Mouse (Mus musculus) adrenal gland, adult 18-20 months (tissue): Measurements from ENCODE around the gene Umad1. TPM values are rescaled to one million over a fixed set of nuclear protein-coding genes. Genes with fewer than 3 reads are reported as not detected.

Experiments
- DNase-seq, 2 experiments: peaks; one replicate each; pipeline ENCODE4 v3.0.0; 2021 to 2022; ENCODE audit warnings: low spot score in 2 of 2
- total RNA-seq, 2 experiments: library from RNA; stranded (reverse); gene quantifications; 1 replicate in 1 of 2; 2 replicates in 1 of 2; pipeline ENCODE4 v1.2.3; 2021

The Umad1 gene
- total RNA-seq, 2 experiments from 2014 or later, result 10.3 to 15.0 TPM

DNA sequence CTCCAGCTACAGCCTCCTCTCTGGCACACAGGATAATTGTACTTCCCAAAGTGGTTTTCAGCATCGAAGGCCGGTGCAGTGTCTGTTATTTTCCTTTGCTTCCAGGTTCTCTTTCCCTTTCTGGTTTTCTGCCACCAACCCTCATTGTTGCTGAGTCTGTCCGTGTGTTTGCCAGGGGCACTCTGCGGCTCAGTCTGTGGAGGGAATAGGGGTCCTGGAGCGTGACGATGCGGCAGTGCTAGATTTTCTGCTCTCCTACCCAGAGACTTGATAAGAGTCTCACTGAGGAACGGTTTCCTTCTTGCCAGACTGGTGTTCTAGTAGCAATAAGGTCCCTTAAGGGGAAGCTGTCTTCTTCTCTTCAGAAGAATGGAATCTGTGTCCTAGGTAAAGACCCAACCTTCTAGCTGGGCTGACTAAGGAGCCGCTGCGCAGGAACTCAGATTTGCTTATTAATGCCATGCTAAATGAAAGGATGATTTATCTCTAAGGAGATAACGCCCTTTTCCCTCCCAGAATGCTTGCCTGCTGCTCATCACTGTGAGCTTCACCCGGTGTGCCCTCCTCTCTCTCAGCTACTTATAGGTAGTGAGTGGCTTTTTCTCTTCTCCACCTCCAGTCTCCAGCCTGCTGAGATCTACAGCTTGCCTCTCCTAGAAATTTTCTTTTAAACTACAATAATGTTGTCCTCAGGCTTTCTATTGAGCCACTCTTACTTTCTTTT is 105.1 kb downstream of the Umad1 start:
- DNase-seq, result no peak

DNA sequence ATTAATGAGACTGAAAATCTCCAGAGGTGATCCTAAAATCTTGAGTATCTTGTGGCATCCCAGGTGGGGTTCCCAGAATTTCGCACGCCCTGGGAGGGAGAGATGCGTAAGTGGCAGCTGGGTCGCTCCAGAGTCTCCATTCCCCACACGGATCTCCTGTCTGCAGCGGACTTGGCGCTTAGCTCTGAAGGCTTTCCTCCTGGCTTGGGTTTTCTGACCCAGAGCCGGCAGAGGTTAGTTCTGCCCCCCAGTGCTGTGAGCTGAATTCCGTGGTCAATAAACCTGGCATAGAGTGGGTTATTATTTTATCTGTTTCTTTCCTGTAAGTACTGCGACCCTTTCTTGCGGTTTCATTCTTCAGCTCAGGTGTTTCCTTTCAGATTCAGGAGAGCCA is 105.7 kb downstream of the Umad1 start:
- no peak for DNase-seq

DNA sequence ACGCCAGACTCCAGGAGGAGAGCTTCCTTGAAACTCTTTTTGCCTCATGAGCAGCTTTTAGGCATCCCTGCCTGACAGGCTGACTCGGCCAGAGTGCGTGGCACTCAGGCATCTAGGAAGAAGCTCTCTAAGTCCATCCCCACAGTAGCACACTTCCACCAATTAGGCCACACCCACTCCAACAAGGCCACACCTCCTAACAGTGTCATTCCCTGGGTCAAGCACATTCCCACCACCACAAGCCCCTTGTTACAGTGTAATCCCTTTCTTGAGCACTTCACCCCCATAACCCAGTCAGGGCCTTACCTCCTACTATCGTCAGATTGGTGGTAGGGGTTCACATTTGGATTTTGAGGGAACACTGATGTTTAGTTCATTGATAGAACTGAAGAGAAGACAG is 108.6 kb downstream of the Umad1 start:
- no peak for DNase-seq

DNA sequence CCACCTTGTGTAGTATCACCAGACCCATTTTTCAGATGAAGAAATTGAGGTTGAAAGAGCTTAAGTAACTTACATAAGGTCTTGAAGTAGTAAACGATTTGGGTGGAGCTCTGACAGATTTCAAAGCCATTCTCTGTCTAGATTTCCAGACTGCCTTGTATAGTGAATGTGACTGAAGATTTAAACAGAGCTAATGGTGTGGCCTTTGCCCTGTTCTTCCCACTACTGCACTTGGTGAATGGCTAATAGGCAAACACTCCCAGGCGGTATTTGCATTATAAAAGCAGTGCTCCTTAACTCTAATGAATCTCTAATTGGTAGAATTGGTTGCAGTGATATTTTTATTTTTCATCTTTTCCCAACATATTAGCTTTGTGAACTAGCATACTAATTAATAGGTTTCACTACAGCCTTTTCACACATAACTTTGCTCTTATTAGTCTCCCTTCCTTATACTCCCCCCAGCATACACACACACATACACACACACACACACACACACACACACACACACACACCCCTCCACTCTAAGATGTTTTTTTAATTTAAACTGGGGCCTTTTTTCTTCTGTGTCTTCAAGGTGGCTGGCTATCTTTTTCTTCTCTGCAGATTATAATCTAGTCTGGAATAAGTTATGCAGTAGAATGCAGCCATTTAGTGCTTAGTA is 109.2 kb downstream of the Umad1 start:
- DNase-seq, result no peak

DNA sequence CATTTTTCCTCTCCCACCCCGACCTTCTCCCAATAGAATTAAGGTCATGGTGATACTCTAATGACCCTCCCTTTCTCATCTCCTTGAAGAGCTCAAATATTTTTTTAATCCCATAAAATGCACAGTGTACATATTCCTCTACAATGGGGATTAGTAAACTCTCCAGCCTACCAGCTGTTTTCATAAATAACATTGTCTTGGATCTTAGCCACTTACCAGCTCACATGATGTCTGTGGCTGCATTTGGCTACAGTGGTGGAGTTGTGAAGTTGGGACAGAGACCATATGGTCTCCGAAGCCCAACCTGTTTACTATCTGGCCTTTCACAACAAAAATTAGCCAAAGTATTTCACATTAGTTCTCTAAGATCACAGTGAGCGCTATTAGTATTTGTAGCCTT is 111.5 kb downstream of the Umad1 start:
- no peak for DNase-seq

- DNase-seq, result no peak
These were observed 114.0 kb downstream of the Umad1 start for GRCm38 (mm10) chr6:8373051-8373450.

GRCm38 (mm10) chr6:8373851-8374250 is 114.8 kb downstream of the Umad1 start:
- peak in 1 of 2 experiments; percentile 12 for DNase-seq

DNA sequence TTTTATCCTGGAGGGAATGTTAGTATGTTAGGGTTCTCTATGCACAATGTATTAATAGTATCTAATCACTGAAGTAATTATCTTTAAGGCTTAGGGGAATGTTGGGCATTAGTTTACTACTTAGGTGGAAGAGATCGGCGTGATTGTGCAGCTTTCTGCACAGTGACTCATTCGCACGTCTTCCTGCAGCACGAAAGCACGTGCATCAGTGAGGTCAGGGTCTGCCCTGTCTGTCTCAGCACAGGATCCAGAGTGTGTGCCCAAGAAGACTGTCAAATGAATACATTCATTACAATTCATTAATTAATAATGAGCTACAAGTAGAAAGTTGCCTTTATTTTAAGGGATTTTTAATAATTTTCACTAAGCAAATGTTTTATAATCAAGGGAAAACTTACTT is 115.2 kb downstream of the Umad1 start:
- DNase-seq, result no peak

- DNase-seq, result no peak
These were observed 115.6 kb downstream of the Umad1 start for GRCm38 (mm10) chr6:8374712-8375111.

DNA sequence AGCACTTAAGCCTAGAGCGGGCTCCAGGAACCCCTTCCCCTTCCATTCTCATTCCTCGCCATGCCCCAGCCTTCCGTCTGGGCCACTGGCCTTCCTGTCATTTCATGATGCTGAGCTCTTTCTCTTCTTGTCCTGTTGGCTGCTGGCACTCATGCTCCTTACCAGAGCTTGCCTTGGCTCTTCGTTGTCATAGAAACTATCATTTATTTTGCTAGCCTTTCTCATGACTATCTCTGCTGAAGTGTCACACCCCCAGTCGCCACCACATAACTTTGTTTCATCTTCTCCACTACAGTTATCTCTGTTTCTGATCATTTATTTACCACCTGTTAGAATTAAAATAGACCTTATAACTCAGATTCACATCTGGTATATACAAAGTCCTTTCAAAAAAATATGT is 117.3 kb downstream of the Umad1 start:
- no peak for DNase-seq

- no peak for DNase-seq
These were observed 118.6 kb downstream of the Umad1 start for GRCm38 (mm10) chr6:8377667-8378066.

GRCm38 (mm10) chr6:8389307-8389706 is 130.2 kb downstream of the Umad1 start:
- no peak for DNase-seq

GRCm38 (mm10) chr6:8390296-8390695 is 131.2 kb downstream of the Umad1 start:
- no peak for DNase-seq

GRCm38 (mm10) chr6:8390935-8391334 is 131.8 kb downstream of the Umad1 start:
- DNase-seq, result no peak

- DNase-seq, result no peak
These were observed 133.9 kb downstream of the Umad1 start for GRCm38 (mm10) chr6:8393029-8393428.

- no peak for DNase-seq
These were observed 135.0 kb downstream of the Umad1 start for GRCm38 (mm10) chr6:8394044-8394443.

GRCm38 (mm10) chr6:8395061-8395460 is 136.0 kb downstream of the Umad1 start:
- DNase-seq, result no peak

- DNase-seq, result no peak
These were observed 138.2 kb downstream of the Umad1 start for GRCm38 (mm10) chr6:8397252-8397651.

DNA sequence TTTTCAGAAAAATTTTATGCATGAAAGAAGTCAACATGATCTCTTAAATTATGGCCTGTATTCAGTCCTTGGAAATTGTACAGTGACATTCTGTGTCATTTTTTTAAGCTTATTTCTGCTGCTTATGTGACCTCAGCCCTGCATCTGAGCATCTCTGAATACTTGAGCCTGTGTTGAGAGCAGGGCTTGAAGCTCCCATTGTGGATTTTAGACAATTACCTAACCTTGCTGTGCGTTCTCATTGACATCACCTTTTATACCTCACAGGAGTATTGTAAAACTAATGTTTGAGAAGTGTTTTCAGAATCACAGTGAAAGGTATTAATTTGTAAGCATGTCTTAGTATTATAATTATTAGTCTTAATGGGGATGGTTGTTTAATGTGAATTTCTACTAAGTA is 140.6 kb downstream of the Umad1 start:
- no peak for DNase-seq

GRCm38 (mm10) chr6:8403127-8403526 is 144.0 kb downstream of the Umad1 start:
- no peak for DNase-seq

GRCm38 (mm10) chr6:8405844-8406243 is 146.8 kb downstream of the Umad1 start:
- DNase-seq, result no peak

DNA sequence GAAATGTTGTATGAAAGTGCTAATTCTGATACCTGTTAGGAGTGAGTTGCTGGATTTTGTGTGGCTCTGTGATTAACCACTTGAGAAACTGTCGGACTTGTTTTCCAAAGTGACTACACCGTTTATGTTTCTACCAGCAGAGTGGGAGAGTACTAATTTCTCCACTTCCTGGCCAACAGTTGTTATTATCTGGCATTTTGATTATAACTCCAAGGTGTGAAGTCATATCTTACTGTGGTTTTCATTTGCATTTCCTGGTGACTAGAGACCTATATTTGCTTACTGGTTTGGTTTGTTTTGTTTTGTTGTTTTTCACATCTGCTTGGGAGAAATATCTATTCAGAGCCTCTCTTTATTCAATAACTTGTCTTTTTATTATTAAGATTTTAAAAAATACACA is 149.2 kb downstream of the Umad1 start:
- DNase-seq, result no peak

- no peak for DNase-seq
These were observed 150.8 kb downstream of the Umad1 start for GRCm38 (mm10) chr6:8409865-8410264.
